Mouse (Mus musculus) thymus, postnatal 36 days (tissue): ENCODE data around the gene Elovl3.
"Not testable (repeated sequence)": the region's sequence is repeated elsewhere in the genome, so short reads cannot be mapped to it uniquely, and the experiment has no call there.

Experiments used
- DNase-seq, 2 experiments: peaks; one replicate each; pipeline ENCODE4 v3.0.0; 2022; ENCODE audit warnings: mixed read lengths in 2 of 2

Elovl3 gene

GRCm38 (mm10) chr19:46135789-46136638 lies 4.3 kb downstream of the Elovl3 start:
- peak; percentile 86 to 87 for DNase-seq

GRCm38 (mm10) chr19:46136639-46137580 lies 5.2 kb downstream of the Elovl3 start:
- DNase-seq, result peak; percentile 79

- DNase-seq, result no peak
These were observed 8.6 kb downstream of the Elovl3 start for GRCm38 (mm10) chr19:46140324-46140723.

- no peak for DNase-seq
These were observed 9.4 kb downstream of the Elovl3 start for GRCm38 (mm10) chr19:46141091-46141490.

- DNase-seq, result no peak
These were observed 16.0 kb downstream of the Elovl3 start, which contains the start of gene Pitx3 for GRCm38 (mm10) chr19:46147511-46148371. Gene Pitx3, minus strand, starts transcription at chr19:46148326.

- DNase-seq, result peak; percentile 53 to 72
These were observed 16.7 kb downstream of the Elovl3 start for GRCm38 (mm10) chr19:46148372-46148760.

GRCm38 (mm10) chr19:46149091-46149490 lies 17.4 kb downstream of the Elovl3 start:
- no peak for DNase-seq

GRCm38 (mm10) chr19:46152127-46152803 lies 20.6 kb downstream of the Elovl3 start, which contains the start of gene Gbf1:
Gene Gbf1, plus strand, starts transcription at chr19:46152509.
- peak; percentile 90 to 92 for DNase-seq

- DNase-seq, result no peak
These were observed 34.3 kb downstream of the Elovl3 start for GRCm38 (mm10) chr19:46165950-46166349.

- DNase-seq, result not testable (repeated sequence)
These were observed 35.5 kb downstream of the Elovl3 start for GRCm38 (mm10) chr19:46167169-46167568.

- DNase-seq, result no peak
These were observed 37.7 kb downstream of the Elovl3 start for GRCm38 (mm10) chr19:46169396-46169795.

- no peak for DNase-seq
These were observed 38.2 kb downstream of the Elovl3 start for GRCm38 (mm10) chr19:46169913-46170312.

- no peak for DNase-seq
These were observed 40.8 kb downstream of the Elovl3 start for GRCm38 (mm10) chr19:46172541-46172940.

GRCm38 (mm10) chr19:46175173-46175572 lies 43.5 kb downstream of the Elovl3 start:
- DNase-seq, result no peak

- DNase-seq, result no peak
These were observed 45.3 kb downstream of the Elovl3 start for GRCm38 (mm10) chr19:46177046-46177445.

GRCm38 (mm10) chr19:46180274-46180673 lies 48.6 kb downstream of the Elovl3 start:
- no peak for DNase-seq

GRCm38 (mm10) chr19:46182241-46182640 lies 50.5 kb downstream of the Elovl3 start:
- DNase-seq, result no peak
